Mouse (Mus musculus) megakaryocyte, adult 5-6 weeks (primary cell): Measurements from ENCODE around the gene Sept9. TPM values are rescaled to one million over a fixed set of nuclear protein-coding genes. Genes with fewer than 3 reads are reported as not detected.

Source experiments
- ATAC-seq: 2 replicates; pipeline ENCODE4 v1.8.0; 2016; ENCODE audit warnings: mild to moderate bottlenecking, inconsistent platforms; ENCODE audit not compliant: poor library complexity, severe bottlenecking
- total RNA-seq, 2 experiments: library from RNA; stranded (forward) in 1 of 2; stranded (reverse) in 1 of 2; fragments of 153-499, 151-499 nt in 1 of 2; fragments of 221-1000, 200-1000 nt in 1 of 2; gene quantifications; 2 replicates each; pipeline versions ENCODE4 v1.2.3 to v1.2.4; 2015 to 2017

The Sept9 gene
- total RNA-seq, 2 experiments from 2014 or later: 162 to 335 TPM

- ATAC-seq: no peak
These were observed 161.1 kb downstream of the Sept9 start for GRCm38 (mm10) chr11:117360561-117360960.

GRCm38 (mm10) chr11:117362307-117362706 is 162.8 kb downstream of the Sept9 start:
- ATAC-seq: no peak

DNA sequence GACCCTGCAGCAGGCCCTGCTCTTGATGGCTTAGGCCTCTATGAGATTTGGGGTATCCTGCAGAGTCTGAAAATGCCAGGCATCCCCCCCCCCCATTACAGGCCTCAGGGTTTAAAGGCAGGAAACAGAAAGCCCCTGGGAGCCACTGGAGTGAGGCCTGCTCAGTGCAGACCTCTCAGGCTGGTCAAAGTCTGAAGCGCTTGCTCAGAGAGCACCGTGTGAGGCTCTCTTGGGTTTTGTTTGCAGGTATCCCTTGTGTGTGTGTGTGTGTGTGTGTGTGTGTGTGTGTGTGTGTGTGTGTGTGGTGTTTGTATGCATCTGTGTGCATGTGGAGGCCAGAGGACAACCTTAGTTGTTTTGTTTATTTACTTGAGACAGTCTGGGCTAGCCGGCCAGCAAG is 164.5 kb downstream of the Sept9 start:
- no peak for ATAC-seq

- no peak for ATAC-seq
These were observed 167.0 kb downstream of the Sept9 start for GRCm38 (mm10) chr11:117366426-117366825.

DNA sequence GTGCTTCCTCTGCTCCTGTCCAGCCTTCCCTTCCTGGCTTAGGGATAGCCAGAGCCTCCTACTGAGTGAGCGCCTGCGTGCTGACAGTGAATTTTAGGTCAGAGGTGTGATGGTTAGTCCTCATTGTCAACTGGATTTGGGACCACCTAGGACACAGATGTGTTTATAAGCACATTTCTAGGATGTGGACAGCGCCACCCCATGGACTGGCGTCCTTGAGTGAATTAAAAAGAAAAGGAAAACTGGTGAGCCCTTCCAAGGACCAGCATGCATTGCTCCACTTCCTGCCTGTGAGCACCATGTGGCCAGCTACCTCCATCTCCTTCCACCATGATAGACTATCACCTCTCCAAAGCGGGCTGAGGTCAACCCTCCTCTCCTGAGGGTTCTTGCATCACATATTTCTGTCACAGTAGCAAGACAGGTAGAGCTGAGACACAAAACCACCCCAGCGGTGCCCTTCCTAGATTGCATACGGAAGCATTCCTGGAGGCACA is 167.4 kb downstream of the Sept9 start:
- no peak for ATAC-seq

- ATAC-seq: no peak
These were observed 168.5 kb downstream of the Sept9 start for GRCm38 (mm10) chr11:117367937-117368336.

- no peak for ATAC-seq
These were observed 169.9 kb downstream of the Sept9 start for GRCm38 (mm10) chr11:117369347-117369746.

GRCm38 (mm10) chr11:117370262-117370850 is 170.9 kb downstream of the Sept9 start:
- ATAC-seq: no peak

- ATAC-seq: no peak
These were observed 173.1 kb downstream of the Sept9 start for GRCm38 (mm10) chr11:117372537-117372936.

GRCm38 (mm10) chr11:117373195-117373594 is 173.7 kb downstream of the Sept9 start:
- no peak for ATAC-seq

DNA sequence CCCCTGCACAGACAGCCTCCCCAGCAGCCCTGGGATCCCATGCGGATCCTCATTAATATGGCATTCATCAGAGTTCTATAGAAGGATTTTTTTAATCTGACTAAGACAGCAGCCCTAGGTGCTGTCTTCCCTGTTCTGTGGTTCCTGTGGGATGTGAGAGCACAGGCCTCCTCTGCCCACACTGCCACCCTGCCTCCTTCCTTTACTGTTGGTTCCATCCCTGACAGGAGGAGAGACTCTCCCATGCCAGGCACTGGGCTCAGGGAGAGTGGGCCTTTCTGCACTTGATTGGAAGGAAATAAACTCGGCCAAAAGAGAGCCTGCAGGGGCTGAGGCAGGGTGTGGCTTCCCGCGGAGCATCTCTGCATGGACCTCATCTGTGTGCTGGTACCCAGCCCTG is 174.4 kb downstream of the Sept9 start:
- ATAC-seq: no peak

- no peak for ATAC-seq
These were observed 174.8 kb downstream of the Sept9 start for GRCm38 (mm10) chr11:117374288-117374687.

DNA sequence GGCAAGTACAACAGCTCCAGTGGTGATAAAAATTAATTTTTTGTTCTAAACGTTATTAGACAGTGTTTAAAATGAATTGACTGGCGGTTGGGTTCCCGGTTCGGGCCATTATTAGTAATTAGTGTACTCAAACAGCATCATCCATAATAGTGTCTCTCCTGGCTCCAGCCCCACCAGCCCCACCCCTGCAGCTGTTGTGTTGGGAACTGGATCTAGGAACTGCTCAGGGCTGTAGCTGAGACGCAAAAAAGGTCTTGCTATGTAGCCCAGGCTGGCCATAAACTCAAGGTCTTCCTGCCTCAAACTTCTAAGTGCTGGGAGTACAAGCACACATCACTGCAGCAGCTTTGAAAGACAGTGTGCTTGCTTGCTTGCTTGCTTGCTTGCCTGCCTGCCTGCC is 180.3 kb downstream of the Sept9 start:
- no peak for ATAC-seq

- ATAC-seq: no peak
These were observed 184.8 kb downstream of the Sept9 start for GRCm38 (mm10) chr11:117384235-117384634.

DNA sequence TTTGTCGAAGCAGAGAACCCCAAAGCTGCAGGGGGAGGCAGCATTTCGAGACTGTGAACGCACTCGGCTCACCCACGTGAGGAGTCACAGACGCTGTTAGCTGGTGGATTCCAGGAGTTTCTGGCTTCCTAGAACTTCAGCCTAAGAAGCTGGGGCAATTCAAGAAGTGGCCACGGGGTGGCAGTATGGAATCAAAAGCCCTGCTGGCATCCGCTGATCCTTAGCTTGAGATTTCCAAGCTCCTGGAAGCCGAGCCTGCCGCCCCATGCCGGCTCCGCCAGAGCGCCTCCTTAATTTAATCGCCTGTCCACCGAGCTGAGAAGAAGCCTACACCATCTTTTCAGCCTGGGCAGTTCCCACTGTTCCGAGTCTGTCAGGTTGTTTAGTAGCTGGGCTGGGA is 185.4 kb downstream of the Sept9 start:
- peak; percentile 68 for ATAC-seq

DNA sequence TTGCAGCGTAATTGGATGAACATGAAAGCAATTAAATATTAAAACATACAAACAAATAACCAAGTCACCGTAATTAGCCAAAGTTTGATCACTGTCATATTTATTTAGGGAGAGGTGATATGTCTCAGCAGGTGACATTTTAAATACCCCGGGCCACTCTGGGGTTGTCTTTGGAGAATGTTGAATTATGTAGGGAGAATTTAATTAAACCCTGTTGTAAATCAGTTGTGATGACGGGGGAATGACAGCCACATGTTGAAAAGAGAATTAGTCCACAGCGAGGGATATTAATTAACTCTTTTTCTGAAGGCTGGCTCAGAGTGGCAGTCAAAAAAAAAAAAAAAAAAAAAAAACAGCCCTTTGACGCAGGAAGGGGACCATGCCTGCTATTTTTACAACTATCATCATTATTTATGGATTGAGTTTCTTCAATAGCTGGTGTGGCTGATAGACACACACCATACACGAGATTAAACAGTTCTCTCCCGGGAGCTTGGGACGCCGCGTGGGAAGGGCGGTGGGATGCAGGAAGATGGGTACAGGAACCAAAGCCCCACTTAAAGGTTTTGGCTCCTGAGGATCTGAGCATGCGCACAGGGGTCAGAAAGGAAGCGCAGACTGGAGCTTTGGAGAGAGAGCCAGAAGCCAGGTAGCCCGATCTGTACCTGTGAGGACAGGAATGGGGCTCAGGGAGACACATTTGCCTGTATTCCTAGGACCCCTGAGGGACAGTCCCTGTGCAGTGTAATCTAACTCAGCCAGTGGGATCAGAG is 186.1 kb downstream of the Sept9 start:
- ATAC-seq: no peak

DNA sequence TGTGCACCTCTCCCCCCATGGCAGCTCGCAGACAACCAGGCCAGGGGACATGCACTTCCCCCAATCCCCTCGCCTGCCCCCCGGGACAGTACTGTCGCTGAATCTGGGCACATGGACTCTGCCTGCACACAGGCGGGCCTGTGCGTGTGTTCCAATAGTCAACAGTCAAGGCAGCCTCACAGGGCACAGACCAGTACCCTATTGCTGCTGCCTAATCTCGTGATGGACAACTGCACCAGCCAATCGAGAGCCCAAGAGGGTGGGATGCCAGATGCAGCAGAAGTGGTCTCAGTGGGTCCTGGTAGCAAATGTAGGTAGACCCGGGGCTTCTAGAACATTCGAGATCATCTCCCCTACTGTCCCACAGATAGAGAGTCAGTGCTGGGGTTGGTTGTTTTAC is 187.8 kb downstream of the Sept9 start:
- no peak for ATAC-seq

DNA sequence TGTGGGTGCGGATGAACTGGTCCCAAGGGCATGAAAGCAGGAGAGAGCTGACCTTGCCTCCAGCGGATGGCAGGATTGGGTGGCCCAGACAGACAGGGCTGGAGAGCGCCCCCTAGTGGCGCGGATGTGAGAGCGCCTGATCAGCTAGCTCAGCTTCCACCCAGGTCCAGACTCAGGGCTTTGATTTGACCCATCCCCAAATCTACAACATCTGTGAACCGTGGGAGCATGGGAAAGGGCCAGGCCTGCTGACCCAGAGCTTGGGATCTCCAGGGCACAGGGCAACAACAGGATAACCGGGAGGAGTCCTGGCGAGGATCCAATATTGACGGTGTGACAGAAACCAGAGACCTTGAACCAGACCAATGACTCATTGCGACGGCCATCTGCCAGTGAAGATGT is 190.5 kb downstream of the Sept9 start:
- ATAC-seq: peak; percentile 75

DNA sequence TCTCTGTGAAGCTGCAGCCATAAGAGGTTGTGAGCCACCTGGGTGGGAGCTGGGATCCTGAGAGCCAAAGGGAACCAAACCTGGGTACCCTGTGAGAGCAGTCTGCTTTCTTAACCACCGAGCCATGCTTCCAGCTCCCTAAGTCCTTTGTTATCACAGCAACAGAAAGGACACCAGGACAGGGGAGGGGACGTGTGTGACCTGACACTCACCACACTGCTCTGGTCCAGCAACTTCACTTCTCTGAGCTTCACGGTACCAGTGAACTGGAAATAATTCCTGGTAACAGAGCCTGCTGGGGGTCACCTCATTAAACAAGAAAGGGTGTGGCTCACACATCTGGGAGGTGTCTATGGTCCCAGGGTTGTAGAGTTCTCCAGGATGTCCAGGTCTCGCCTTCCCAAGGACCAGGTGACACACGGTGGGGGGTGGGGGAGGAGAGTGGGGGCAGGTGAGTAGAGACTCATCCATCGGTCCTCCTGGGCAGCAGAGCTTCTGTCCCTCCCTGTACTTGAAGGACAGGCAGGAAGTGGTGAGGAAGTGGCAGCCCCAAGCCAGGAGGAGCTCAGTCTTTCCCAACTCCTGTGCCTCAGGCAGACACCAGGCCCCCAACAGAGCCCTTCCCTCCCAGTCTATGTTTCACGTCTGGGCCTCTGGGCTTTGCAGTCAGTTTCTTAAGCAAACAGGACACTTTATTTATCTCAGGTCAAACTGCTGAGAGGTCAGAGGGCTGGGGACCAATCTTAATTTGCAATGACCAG is 191.5 kb downstream of the Sept9 start:
- peak; percentile 55 for ATAC-seq

DNA sequence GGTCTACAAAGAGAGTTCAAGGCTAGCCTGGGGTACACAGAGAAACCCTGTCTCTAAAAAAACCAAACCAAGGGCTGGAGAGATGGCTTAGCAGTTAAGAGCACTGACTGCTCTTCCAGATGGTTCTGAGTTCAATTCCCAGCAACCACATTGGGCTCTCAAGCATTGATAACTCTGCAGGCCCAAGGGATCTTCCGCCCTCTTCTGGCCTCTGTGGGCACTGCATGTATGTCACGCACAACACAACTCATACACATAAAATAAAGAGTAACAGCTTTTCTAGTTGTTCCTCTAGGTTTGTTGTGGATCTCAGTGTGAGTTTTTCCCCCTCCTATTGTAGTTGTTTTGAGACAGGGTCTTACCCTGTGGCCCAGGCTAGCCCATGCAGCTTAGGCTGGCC is 192.8 kb downstream of the Sept9 start:
- ATAC-seq: peak; percentile 41; the same call in 1 of the 2 replicates

- no peak for ATAC-seq
These were observed 194.3 kb downstream of the Sept9 start for GRCm38 (mm10) chr11:117393715-117394114.
